In genomic region chr11:119238305-119238721, GRCm38 (mm10) we compare ENCODE assay signal across 8 mouse cellular contexts. TPM values are rescaled to one million over a fixed set of nuclear protein-coding genes. Genes with fewer than 3 reads are reported as not detected.
DNase-seq lines count a peak whose midpoint lies in the region; ATAC-seq lines count a peak whose summit lies in the region.

No protein-coding gene starts in this region.

- H3K36me3 ChIP-seq in embryonic facial prominence, embryonic 14.5 days (ENCODE audit: control insufficient read depth, insufficient read depth, low read length): no peaks in the 10 kb centered on the region
- H3K36me3 ChIP-seq in limb, embryonic 12.5 days: 0 out of 2 replicates have a peak, but pooled peaks cover 7% of the 10 kb centered on the region
- peaks cover 6% of the 10 kb centered on the region; the same call in 1 of the 2 replicates for H3K36me3 ChIP-seq in midbrain, embryonic 11.5 days (ENCODE audit: control insufficient read depth, insufficient read depth, low read length)
- H3K36me3 ChIP-seq in stomach, embryonic 16.5 days (ENCODE audit: control insufficient read depth, insufficient read depth, low read length): no peaks in the 10 kb centered on the region

- peak overlapping the region; percentile 30 for H3K4me3 ChIP-seq in embryonic facial prominence, embryonic 14.5 days (ENCODE audit: low read depth, low read length)
- peak overlapping the region; percentile 31 for H3K4me3 ChIP-seq in limb, embryonic 12.5 days (replicated peaks)
- no peak overlapping the region for H3K4me3 ChIP-seq in midbrain, embryonic 11.5 days (ENCODE audit: low read depth, low read length)
- H3K4me3 ChIP-seq in stomach, embryonic 16.5 days (replicated peaks; ENCODE audit: low read length): peak overlapping the region; percentile 37

- WGBS in embryonic facial prominence, embryonic 14.5 days: 17% methylated on average over 11 of the region's 11 CpGs
- WGBS in limb, embryonic 12.5 days: 15% methylated on average over 11 of the region's 11 CpGs
- WGBS in midbrain, embryonic 11.5 days: 30% methylated on average over 11 of the region's 11 CpGs
- 7% methylated on average over 11 of the region's 11 CpGs for WGBS in stomach, embryonic 16.5 days

- H3K9me3 ChIP-seq in embryonic facial prominence, embryonic 14.5 days (ENCODE audit: control insufficient read depth, low read length): no peaks in the 10 kb centered on the region
- H3K9me3 ChIP-seq in limb, embryonic 12.5 days: no peaks in the 10 kb centered on the region; the same call in 1 of the 2 replicates
- H3K9me3 ChIP-seq in midbrain, embryonic 11.5 days (ENCODE audit: control insufficient read depth, low read length): no peaks in the 10 kb centered on the region
- H3K9me3 ChIP-seq in stomach, embryonic 16.5 days (replicated peaks; ENCODE audit: control insufficient read depth, low read length): no peaks in the 10 kb centered on the region

- peak overlapping the region; percentile 57 for H3K4me2 ChIP-seq in embryonic facial prominence, embryonic 14.5 days (ENCODE audit: low read depth, low read length)
- peak overlapping the region; percentile 58 for H3K4me2 ChIP-seq in limb, embryonic 12.5 days
- H3K4me2 ChIP-seq in midbrain, embryonic 11.5 days: peak overlapping the region; percentile 35
- peak overlapping the region; percentile 59 for H3K4me2 ChIP-seq in stomach, embryonic 16.5 days (ENCODE audit: low read depth, low read length)

- H3K4me1 ChIP-seq in embryonic facial prominence, embryonic 14.5 days (ENCODE audit: control insufficient read depth, insufficient read depth, low read length): peaks cover 5% of the 10 kb centered on the region; the same call in 1 of the 2 replicates
- peaks cover 16% of the 10 kb centered on the region; the same call in 1 of the 2 replicates for H3K4me1 ChIP-seq in limb, embryonic 12.5 days (replicated peaks)
- no peaks in the 10 kb centered on the region for H3K4me1 ChIP-seq in midbrain, embryonic 11.5 days (ENCODE audit: control insufficient read depth, insufficient read depth, low read length)
- H3K4me1 ChIP-seq in stomach, embryonic 16.5 days (ENCODE audit: control insufficient read depth, insufficient read depth, low read length): 0 out of 2 replicates have a peak, but pooled peaks cover 3% of the 10 kb centered on the region

- H3K27me3 ChIP-seq in embryonic facial prominence, embryonic 14.5 days (replicated peaks; ENCODE audit: control insufficient read depth, insufficient read depth, low read length): no peaks in the 10 kb centered on the region
- no peaks in the 10 kb centered on the region for H3K27me3 ChIP-seq in limb, embryonic 12.5 days
- no peaks in the 10 kb centered on the region for H3K27me3 ChIP-seq in midbrain, embryonic 11.5 days (ENCODE audit: control insufficient read depth, insufficient read depth, low read length)
- no peaks in the 10 kb centered on the region for H3K27me3 ChIP-seq in stomach, embryonic 16.5 days (ENCODE audit: control insufficient read depth, insufficient read depth, low read length)

- DNase-seq in ovary, adult 18-20 months (ENCODE audit: low spot score): peak; percentile 42
- DNase-seq in ovary, postnatal 14 days (ENCODE audit: low spot score): no peak
- peak; percentile 65 for DNase-seq in embryonic facial prominence, embryonic 14.5 days (ENCODE audit: low spot score)
- DNase-seq in midbrain, embryonic 11.5 days (ENCODE audit: low spot score, missing footprints): peak; percentile 90
- DNase-seq in left cerebral cortex, adult 8-10 months (ENCODE audit: low spot score in 2 of 2): no peak

- peak; percentile 53; the same call in 1 of the 2 replicates for ATAC-seq in embryonic facial prominence, embryonic 14.5 days (ENCODE audit: low read depth)
- ATAC-seq in hematopoietic stem cell, adult 5-6 weeks (replicated peaks in 1 of 2; ENCODE audit: insufficient read depth in 1 of 2, low FRiP score in 2 of 2, low TSS enrichment in 1 of 2, low read depth in 1 of 2, poor library complexity in 2 of 2, severe bottlenecking in 2 of 2): peak; percentile 50 to 54; a peak in 3 of 4 replicates
- peak; percentile 49; the same call in 1 of the 2 replicates for ATAC-seq in limb, embryonic 12.5 days (ENCODE audit: insufficient number of reproducible peaks, insufficient read depth, low FRiP score, low TSS enrichment, low read depth)
- ATAC-seq in midbrain, embryonic 11.5 days (ENCODE audit: low FRiP score): peak; percentile 77
- ATAC-seq in stomach, embryonic 16.5 days (ENCODE audit: insufficient read depth, low FRiP score): peak; percentile 65

- H3K9ac ChIP-seq in embryonic facial prominence, embryonic 14.5 days (ENCODE audit: low read depth, low read length): no peak overlapping the region
- no peak overlapping the region for H3K9ac ChIP-seq in limb, embryonic 12.5 days (replicated peaks)
- 0 out of 2 replicates have a peak overlapping the region, but pooled peaks have one; percentile 26 for H3K9ac ChIP-seq in midbrain, embryonic 11.5 days (ENCODE audit: low read length)
- H3K9ac ChIP-seq in stomach, embryonic 16.5 days (ENCODE audit: low read length): peak overlapping the region; percentile 70

- no peak overlapping the region for H3K27ac ChIP-seq in embryonic facial prominence, embryonic 14.5 days (replicated peaks; ENCODE audit: low read depth, low read length)
- H3K27ac ChIP-seq in limb, embryonic 12.5 days: 0 out of 2 replicates have a peak overlapping the region, but pooled peaks have one; percentile 8
- H3K27ac ChIP-seq in midbrain, embryonic 11.5 days (ENCODE audit: low read depth, low read length): peak overlapping the region; percentile 6; the same call in 1 of the 2 replicates
- peak overlapping the region; percentile 6; the same call in 1 of the 2 replicates for H3K27ac ChIP-seq in stomach, embryonic 16.5 days (ENCODE audit: low read length)

RNA-seq across cellular contexts. Expression of gene Ccdc40, which starts 9.9 kb away (rescaled TPM):
- 3.2 and 7.6 TPM in 2 replicates for polyA plus RNA-seq in embryonic facial prominence, embryonic 14.5 days (2014; fragmentation: Nextera tagmentation; extraction: Ambion mirVana)
- total RNA-seq in hematopoietic stem cell, adult 5-6 weeks (2017): 16.1 and 17.6 TPM in 2 replicates
- 8.7 and 8.8 TPM in 2 replicates for polyA plus RNA-seq in limb, embryonic 12.5 days (2016; fragmentation: Nextera tagmentation; extraction: Ambion mirVana)
- 18.6 and 18.9 TPM in 2 replicates for polyA plus RNA-seq in midbrain, embryonic 11.5 days (2014; fragmentation: Nextera tagmentation; extraction: Ambion mirVana)
- polyA plus RNA-seq in stomach, embryonic 16.5 days (2015; fragmentation: Nextera tagmentation; extraction: Ambion mirVana): 2.3 and 2.4 TPM in 2 replicates
- 1 to 10 TPM; 1.1 to 3.2 (median 1.7) TPM for total RNA-seq in left cerebral cortex, adult 8-10 months (2022)

RNA-seq across cellular contexts. Expression of gene Tbc1d16, which starts 10.0 kb away (rescaled TPM):
- 11.7 and 13.2 TPM in 2 replicates for polyA plus RNA-seq in embryonic facial prominence, embryonic 14.5 days (2014; fragmentation: Nextera tagmentation; extraction: Ambion mirVana)
- 5.5 TPM in 2 replicates for total RNA-seq in hematopoietic stem cell, adult 5-6 weeks (2017)
- polyA plus RNA-seq in limb, embryonic 12.5 days (2016; fragmentation: Nextera tagmentation; extraction: Ambion mirVana): 17.4 and 22.2 TPM in 2 replicates
- 13.3 and 15.2 TPM in 2 replicates for polyA plus RNA-seq in midbrain, embryonic 11.5 days (2014; fragmentation: Nextera tagmentation; extraction: Ambion mirVana)
- 13.6 and 14.8 TPM in 2 replicates for polyA plus RNA-seq in stomach, embryonic 16.5 days (2015; fragmentation: Nextera tagmentation; extraction: Ambion mirVana)
- 10 to 100 TPM; 32.9 to 39.8 (median 35.6) TPM for total RNA-seq in left cerebral cortex, adult 8-10 months (2022)

RNA-seq across cellular contexts. Expression of gene Gaa, which starts 29.4 kb away (rescaled TPM):
- 82.0 and 89.4 TPM in 2 replicates for polyA plus RNA-seq in embryonic facial prominence, embryonic 14.5 days (2014; fragmentation: Nextera tagmentation; extraction: Ambion mirVana)
- total RNA-seq in hematopoietic stem cell, adult 5-6 weeks (2017): 24.5 and 39.6 TPM in 2 replicates
- polyA plus RNA-seq in limb, embryonic 12.5 days (2016; fragmentation: Nextera tagmentation; extraction: Ambion mirVana): 39.4 and 43.4 TPM in 2 replicates
- polyA plus RNA-seq in midbrain, embryonic 11.5 days (2014; fragmentation: Nextera tagmentation; extraction: Ambion mirVana): 15.5 and 19.0 TPM in 2 replicates
- polyA plus RNA-seq in stomach, embryonic 16.5 days (2015; fragmentation: Nextera tagmentation; extraction: Ambion mirVana): 74.7 and 85.1 TPM in 2 replicates
- 100 to 1,000 TPM; 280 to 307 (median 295) TPM for total RNA-seq in left cerebral cortex, adult 8-10 months (2022)

Comparison
In these comparisons a context has a peak if more than half of its experiments do, and no peak if none do; other contexts are left out.
1. DNase-seq: peak in ovary, adult 18-20 months (single experiment), embryonic facial prominence, embryonic 14.5 days (single experiment) and midbrain, embryonic 11.5 days (single experiment); none in ovary, postnatal 14 days (single experiment) and left cerebral cortex, adult 8-10 months (0 of 2).
2. H3K9ac ChIP-seq: peak in midbrain, embryonic 11.5 days (single experiment) and stomach, embryonic 16.5 days (single experiment); none in embryonic facial prominence, embryonic 14.5 days (single experiment) and limb, embryonic 12.5 days (single experiment).
3. Peak in every context shown above with its lines, with median percentiles within 50 percentile points of each other: ATAC-seq and H3K4me2 ChIP-seq.